Mouse (Mus musculus) lung, adult 2 months (tissue): ENCODE measurements around the gene Rsph9.

ENCODE experiments used
- CTCF ChIP-seq: fragments of 200-500 bp; IDR thresholded peaks from 2 replicates; pipeline ENCODE4 v1.5.1; 2011; ENCODE audit warnings: mild to moderate bottlenecking, low read length, control low read depth; ENCODE audit not compliant: insufficient read depth
- POLR2A ChIP-seq: fragments of 200-500 bp; IDR thresholded peaks from 2 replicates; pipeline ENCODE4 v1.6.1; 2011; ENCODE audit warnings: low read depth, mild to moderate bottlenecking, control low read depth, low read length, borderline replicate concordance; ENCODE audit errors: extremely low read depth

GRCm38 (mm10) chr17:46077921-46078534 is 66.0 kb downstream of the Rsph9 start:
- TF ChIP-seq POLR2A, result no peak
- TF ChIP-seq CTCF, result no peak
